Mouse (Mus musculus) forebrain, embryonic 14.5 days (tissue): ENCODE data around the gene Krt10. TPM values are rescaled to one million over a fixed set of nuclear protein-coding genes. Genes with fewer than 3 reads are reported as not detected.
A peak's percentile ranks its signal among the peaks of the same experiment; 100 is the strongest.

Experiments
- ATAC-seq: fragments of 200-750 bp; cut with Nextera tagmentation; 2 replicates; pipeline ENCODE4 v1.8.0; 2017; ENCODE audit warnings: mild to moderate bottlenecking, moderate library complexity
- DNase-seq: peaks from one replicate; pipeline ENCODE4 v3.0.0-alpha.2; 2015; ENCODE audit warnings: low spot score
- H3K27ac ChIP-seq: fragments of 300-500 bp; sonication (generic); 2 replicates; pipeline ENCODE4 v1.5.1; 2014; ENCODE audit warnings: low read depth, mild to moderate bottlenecking, control low read depth, low read length, moderate library complexity
- H3K27me3 ChIP-seq: fragments of 300-500 bp; sonication (generic); replicated peaks from 2 replicates; pipeline ENCODE4 v1.6.1; 2014; ENCODE audit warnings: low read length, control low read depth, mixed read lengths; ENCODE audit not compliant: control insufficient read depth, insufficient read depth
- H3K36me3 ChIP-seq: fragments of 300-500 bp; sonication (generic); 2 replicates; pipeline ENCODE4 v1.6.1; 2014; ENCODE audit warnings: low read length, control low read depth; ENCODE audit not compliant: control insufficient read depth, insufficient read depth
- H3K4me1 ChIP-seq: fragments of 300-500 bp; sonication (generic); 2 replicates; pipeline ENCODE4 v1.6.1; 2014; ENCODE audit warnings: antibody characterized with exemption, low read length, control low read depth; ENCODE audit not compliant: control insufficient read depth, insufficient read depth
- H3K4me2 ChIP-seq: fragments of 300-500 bp; sonication (generic); 2 replicates; pipeline ENCODE4 v1.6.1; 2014; ENCODE audit warnings: mild to moderate bottlenecking, control low read depth, low read length
- H3K4me3 ChIP-seq: fragments of 300-500 bp; sonication (generic); 2 replicates; pipeline ENCODE4 v1.5.1; 2014; ENCODE audit warnings: low read depth, low read length, control low read depth
- H3K9ac ChIP-seq: fragments of 300-500 bp; sonication (generic); 2 replicates; pipeline ENCODE4 v1.6.1; 2014; ENCODE audit warnings: mild to moderate bottlenecking, low read length, control low read depth, moderate library complexity
- H3K9me3 ChIP-seq: fragments of 300-500 bp; sonication (generic); replicated peaks from 2 replicates; pipeline ENCODE4 v1.6.1; 2016; ENCODE audit warnings: low read length, control low read depth, mixed read lengths; ENCODE audit not compliant: control insufficient read depth
- WGBS: fragments of 180-500 bp; shearing (Covaris S2); extraction: QIAGEN DNeasy Blood & Tissue Kit; methylation state at CpG from one replicate; pipeline ENCODE4 v1.1.7; 2014; 5-methylcytosine and 5-hydroxymethylcytosine counted together
- polyA plus RNA-seq: library from polyadenylated mRNA; unstranded; fragments of >200 nt; fragmentation: Nextera tagmentation; extraction: Ambion mirVana; gene quantifications from 2 replicates; pipeline ENCODE4 v1.2.1, GENCODE M21; 2014

Gene Krt10
- 30.9 and 33.3 TPM in 2 replicates for polyA plus RNA-seq

DNA sequence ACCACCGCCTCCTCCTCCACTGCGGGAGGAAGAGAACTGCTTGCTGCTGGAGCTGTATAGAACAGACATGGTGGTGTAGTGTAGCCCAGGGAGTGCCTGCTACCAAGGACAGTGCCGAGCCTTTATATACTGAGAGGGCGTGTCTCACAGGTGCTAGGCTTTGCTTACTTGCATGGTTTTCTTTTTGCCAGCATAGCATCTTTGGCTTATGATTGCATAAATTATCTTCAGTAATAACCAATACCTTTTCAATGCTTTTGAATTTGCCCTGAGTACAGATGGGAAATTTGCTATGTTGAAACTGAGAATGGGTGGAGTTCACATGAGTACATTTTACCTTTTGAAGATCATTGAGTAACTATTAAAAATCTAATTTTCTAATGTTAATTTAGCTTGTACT, at the start of gene Krt10:
Gene Krt10, minus strand, starts transcription at position 101 of the 400 bp plus-strand sequence.
- Histone ChIP-seq H3K4me3 (no peak within 1 kb of the TSS), H3K9me3 (no peaks in the 10 kb centered on the region), H3K27ac (no peak within 1 kb of the TSS), H3K9ac (no peak within 1 kb of the TSS), H3K36me3 (no peaks in the 10 kb centered on the region), H3K4me1 (peaks cover 5% of the 10 kb centered on the region; the same call in 1 of the 2 replicates), H3K27me3 (no peaks in the 10 kb centered on the region), H3K4me2 (no peak within 1 kb of the TSS)
- ATAC-seq (no peak), DNase-seq (no peak)
- WGBS = 91% methylated on average over 4 of the region's 4 CpGs

DNA sequence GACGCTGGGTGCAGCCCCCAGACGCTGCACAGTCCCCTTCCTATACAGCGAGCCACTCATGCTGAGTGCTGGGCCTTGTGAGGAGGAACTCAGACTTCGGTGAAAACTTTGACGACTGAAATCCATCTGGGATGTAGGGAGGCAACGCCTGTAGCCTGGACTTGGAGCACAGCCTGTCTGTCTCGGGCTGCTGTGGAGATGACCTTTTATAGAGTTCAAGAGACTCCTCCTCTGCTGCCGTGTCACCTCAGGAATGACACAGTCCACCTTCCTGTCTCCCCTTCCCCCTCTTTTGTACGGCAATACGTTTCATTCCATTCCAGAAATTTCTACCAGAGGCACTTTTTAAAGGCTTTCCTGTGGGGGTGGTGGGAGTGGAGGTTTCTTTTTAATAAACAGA, 48.8 kb upstream of the Krt10 start, which contains the start of gene Krt20:
Gene Krt20, minus strand, starts transcription at position 179 of the 400 bp plus-strand sequence.
- H3K36me3 ChIP-seq = no peaks in the 10 kb centered on the region
- no peaks in the 10 kb centered on the region for H3K4me1 ChIP-seq
- 74% methylated on average over 10 of the region's 10 CpGs for WGBS
- H3K4me2 ChIP-seq = no peak within 1 kb of the TSS
- no peak within 1 kb of the TSS for H3K9ac ChIP-seq
- ATAC-seq = no peak
- no peaks in the 10 kb centered on the region for H3K27me3 ChIP-seq
- H3K9me3 ChIP-seq = no peaks in the 10 kb centered on the region
- no peak for DNase-seq
- no peak within 1 kb of the TSS for H3K4me3 ChIP-seq
- H3K27ac ChIP-seq = no peak within 1 kb of the TSS

DNA sequence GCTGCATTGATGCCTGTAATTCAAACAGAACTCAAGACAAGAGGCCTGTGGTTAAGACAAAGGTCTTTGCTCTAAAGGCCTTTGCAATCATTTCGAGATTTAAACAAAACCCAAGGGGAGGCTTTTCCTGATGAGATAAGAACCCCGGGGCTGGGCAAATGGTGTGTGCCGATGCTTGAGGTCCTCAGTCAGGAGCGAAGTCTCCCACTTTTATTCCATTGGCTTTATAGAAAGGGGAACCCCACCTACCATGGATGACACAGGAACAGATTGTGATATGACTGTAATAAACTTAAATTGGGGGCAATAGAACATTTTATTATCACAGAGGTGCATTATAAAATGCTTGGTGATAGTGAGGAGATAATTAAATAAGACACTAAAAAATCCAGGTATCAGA, 47.5 kb upstream of the Krt10 start:
- Histone ChIP-seq H3K36me3 (no peaks in the 10 kb centered on the region), H3K27me3 (no peaks in the 10 kb centered on the region), H3K9me3 (no peaks in the 10 kb centered on the region), H3K9ac (no peak overlapping the region), H3K4me3 (no peak overlapping the region), H3K27ac (no peak overlapping the region), H3K4me2 (no peak overlapping the region), H3K4me1 (no peaks in the 10 kb centered on the region)
- 43% methylated on average over 4 of the region's 4 CpGs for WGBS
- DNase-seq = no peak
- no peak for ATAC-seq

DNA sequence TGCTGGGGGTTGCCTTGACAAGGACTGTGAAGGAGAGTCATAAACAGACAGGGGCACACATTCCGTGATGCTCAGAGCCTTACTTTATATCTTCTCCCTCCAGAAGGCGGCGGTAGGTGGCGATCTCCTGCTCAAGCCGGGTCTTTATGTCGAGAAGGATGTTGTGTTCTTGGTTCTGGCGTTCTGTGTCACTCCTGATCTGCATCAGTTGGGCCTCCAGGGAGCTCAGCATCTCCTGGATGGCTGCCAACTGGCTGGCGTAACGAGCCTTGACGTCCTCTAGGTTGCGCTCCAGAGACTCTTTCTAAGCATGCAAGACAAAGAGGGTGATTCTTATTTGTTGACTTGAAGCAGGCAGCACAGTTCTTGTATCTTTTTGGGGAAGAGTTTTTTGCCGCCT, 41.5 kb upstream of the Krt10 start:
- H3K9ac ChIP-seq = no peak overlapping the region
- H3K9me3 ChIP-seq = no peaks in the 10 kb centered on the region
- H3K4me3 ChIP-seq = no peak overlapping the region
- H3K4me1 ChIP-seq = no peaks in the 10 kb centered on the region
- no peaks in the 10 kb centered on the region for H3K36me3 ChIP-seq
- 36% methylated on average over 12 of the region's 12 CpGs for WGBS
- peak; percentile 15; the same call in 1 of the 2 replicates for ATAC-seq
- peak; percentile 78 for DNase-seq
- H3K27ac ChIP-seq = no peak overlapping the region
- H3K4me2 ChIP-seq = no peak overlapping the region
- no peaks in the 10 kb centered on the region for H3K27me3 ChIP-seq

DNA sequence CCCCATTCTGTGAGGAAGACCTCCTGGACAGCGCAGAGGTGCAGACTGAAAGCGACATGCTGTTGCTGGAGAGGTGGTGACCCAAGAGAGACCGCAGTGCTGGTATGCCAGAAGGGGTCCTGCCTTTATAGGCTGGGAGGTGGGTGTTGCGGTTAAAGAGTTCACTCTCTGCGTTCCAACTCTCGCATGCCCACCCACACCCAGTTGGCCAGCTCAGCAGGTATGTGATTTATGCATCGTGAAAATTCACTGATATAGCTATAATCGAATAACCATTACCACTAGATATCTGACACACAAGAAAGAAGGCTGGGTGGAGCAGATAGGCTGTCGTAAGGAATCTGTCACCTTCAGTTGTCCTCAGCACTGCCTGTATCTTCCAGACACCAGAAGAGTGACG, 33.0 kb upstream of the Krt10 start, which contains the start of gene Krt12:
Gene Krt12, minus strand, starts transcription at position 101 of the 400 bp plus-strand sequence.
- ATAC-seq = no peak
- Histone ChIP-seq H3K4me2 (no peak within 1 kb of the TSS), H3K27me3 (no peaks in the 10 kb centered on the region), H3K9ac (no peak within 1 kb of the TSS), H3K36me3 (no peaks in the 10 kb centered on the region), H3K4me3 (no peak within 1 kb of the TSS), H3K4me1 (no peaks in the 10 kb centered on the region), H3K27ac (no peak within 1 kb of the TSS), H3K9me3 (no peaks in the 10 kb centered on the region)
- WGBS = 91% methylated on average over 10 of the region's 10 CpGs
- no peak for DNase-seq

DNA sequence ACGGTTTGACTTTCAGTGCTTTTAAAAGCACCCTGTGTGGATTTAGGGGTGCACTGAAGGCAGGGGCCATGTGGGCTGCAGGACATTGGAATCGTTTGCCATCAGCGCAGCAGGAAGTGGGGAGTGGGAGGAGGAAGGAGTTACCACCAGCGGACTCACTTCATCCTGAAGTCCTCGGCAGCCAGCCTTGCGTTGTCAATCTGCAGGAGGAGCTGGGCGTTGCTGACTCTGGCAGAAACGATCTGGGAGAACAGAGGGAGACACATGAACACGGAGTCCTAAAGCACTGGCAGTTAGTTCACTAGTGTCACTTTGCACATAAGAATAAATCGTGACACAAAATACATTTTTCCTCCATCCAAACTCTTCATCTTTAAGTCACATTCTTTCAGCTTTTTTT, 31.4 kb upstream of the Krt10 start:
- H3K4me2 ChIP-seq = no peak overlapping the region
- H3K36me3 ChIP-seq = no peaks in the 10 kb centered on the region
- H3K9ac ChIP-seq = no peak overlapping the region
- H3K4me3 ChIP-seq = no peak overlapping the region
- H3K4me1 ChIP-seq = no peaks in the 10 kb centered on the region
- DNase-seq (no peak), ATAC-seq (no peak)
- H3K9me3 ChIP-seq = no peaks in the 10 kb centered on the region
- no peak overlapping the region for H3K27ac ChIP-seq
- no peaks in the 10 kb centered on the region for H3K27me3 ChIP-seq
- WGBS = 60% methylated on average over 10 of the region's 10 CpGs

DNA sequence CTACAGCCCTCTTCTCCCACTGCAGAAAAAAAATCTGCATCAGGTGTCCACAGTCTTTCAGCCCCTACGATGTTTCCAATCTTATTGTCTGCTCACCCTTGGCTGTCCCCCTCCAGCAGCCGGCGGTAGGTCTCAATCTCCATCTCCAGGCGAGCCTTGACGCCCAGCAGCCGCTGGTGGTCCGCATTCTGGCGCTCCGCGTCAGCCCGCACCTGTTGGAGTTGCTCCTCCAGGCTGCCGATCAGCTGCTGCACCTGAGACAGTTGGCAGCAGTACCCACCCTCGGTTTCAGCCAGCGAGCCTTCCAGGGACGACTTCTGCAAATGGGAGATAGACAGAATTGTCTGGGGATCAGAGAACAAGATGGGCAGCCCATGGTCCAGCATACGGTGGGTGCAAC, 28.7 kb upstream of the Krt10 start:
- DNase-seq (no peak), ATAC-seq (no peak)
- Histone ChIP-seq H3K4me1 (no peaks in the 10 kb centered on the region), H3K9me3 (no peaks in the 10 kb centered on the region), H3K9ac (no peak overlapping the region), H3K27me3 (no peaks in the 10 kb centered on the region), H3K27ac (no peak overlapping the region), H3K36me3 (no peaks in the 10 kb centered on the region), H3K4me3 (no peak overlapping the region), H3K4me2 (no peak overlapping the region)
- 70% methylated on average over 16 of the region's 16 CpGs for WGBS

DNA sequence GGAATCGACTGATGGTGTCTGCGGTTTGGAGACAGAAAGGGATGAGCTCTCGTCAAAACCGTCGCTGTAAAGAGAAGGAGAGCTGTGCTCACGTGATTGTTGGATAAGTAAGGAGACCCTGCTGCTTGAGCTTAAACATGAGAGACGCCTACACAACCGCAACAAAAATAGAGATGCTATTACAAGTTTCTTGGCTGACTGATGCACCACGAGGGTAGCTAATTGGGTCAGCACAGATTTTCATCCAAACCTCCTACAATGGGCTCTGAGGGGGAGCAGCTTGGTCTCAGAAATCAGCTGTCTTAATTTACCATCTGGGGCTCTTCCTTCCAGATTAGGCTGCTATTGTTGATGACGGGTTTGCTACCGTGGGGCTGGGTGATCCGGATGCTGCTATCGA, 27.7 kb upstream of the Krt10 start:
- WGBS = 75% methylated on average over 13 of the region's 13 CpGs
- no peak overlapping the region for H3K4me2 ChIP-seq
- no peak overlapping the region for H3K9ac ChIP-seq
- no peaks in the 10 kb centered on the region for H3K4me1 ChIP-seq
- no peaks in the 10 kb centered on the region for H3K9me3 ChIP-seq
- no peaks in the 10 kb centered on the region for H3K27me3 ChIP-seq
- ATAC-seq = no peak
- DNase-seq = peak; percentile 33
- no peaks in the 10 kb centered on the region for H3K36me3 ChIP-seq
- no peak overlapping the region for H3K4me3 ChIP-seq
- H3K27ac ChIP-seq = no peak overlapping the region

DNA sequence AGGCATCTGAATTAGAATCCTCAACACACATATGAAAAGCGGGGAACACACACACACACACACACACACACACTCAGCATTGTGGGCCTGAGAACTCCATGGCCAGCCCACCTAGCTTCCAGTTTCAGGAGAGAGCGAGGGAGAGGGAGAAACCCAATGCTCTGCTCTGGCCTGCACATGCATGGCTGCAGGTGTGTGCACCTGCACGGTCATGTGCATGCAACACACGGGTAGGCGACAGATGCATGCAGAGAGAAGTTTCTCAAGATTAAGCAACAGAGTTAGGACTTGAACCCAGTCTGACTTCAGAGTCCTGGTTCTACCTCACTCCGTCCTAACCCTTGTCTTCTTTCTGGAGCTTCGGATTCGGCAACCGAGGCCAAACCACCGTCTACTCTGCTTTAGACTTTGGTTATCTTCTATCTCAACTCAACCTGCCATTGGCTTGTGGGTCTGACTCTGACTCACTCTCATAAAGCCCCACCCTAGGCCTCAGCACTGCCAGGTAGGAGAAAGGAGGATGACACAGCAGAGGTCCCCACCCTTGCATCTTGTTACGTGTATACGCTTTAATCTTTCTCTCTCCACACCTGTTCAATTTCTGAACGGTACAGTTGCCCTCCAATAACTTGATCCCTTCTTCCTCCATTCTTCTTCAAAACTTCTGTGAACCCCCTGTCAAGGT, 25.4 kb upstream of the Krt10 start:
- 91% methylated on average over 13 of the region's 13 CpGs for WGBS
- no peak for DNase-seq
- no peaks in the 10 kb centered on the region for H3K36me3 ChIP-seq

More for the DNA sequence above, 25.4 kb upstream of the Krt10 start:
- no peaks in the 10 kb centered on the region for H3K9me3 ChIP-seq
- no peak for ATAC-seq
- no peaks in the 10 kb centered on the region for H3K27me3 ChIP-seq
- H3K4me1 ChIP-seq = no peaks in the 10 kb centered on the region
- no peak overlapping the region for H3K9ac ChIP-seq
- H3K27ac ChIP-seq = no peak overlapping the region
- no peak overlapping the region for H3K4me2 ChIP-seq
- no peak overlapping the region for H3K4me3 ChIP-seq
